Mouse (Mus musculus): ENCODE measurements around the gene Pakap. TPM values are rescaled to one million over a fixed set of nuclear protein-coding genes. Genes with fewer than 3 reads are reported as not detected.

Pakap gene
- polyA plus RNA-seq, 1 experiment from 2014 or later, result 5.1 TPM

DNA sequence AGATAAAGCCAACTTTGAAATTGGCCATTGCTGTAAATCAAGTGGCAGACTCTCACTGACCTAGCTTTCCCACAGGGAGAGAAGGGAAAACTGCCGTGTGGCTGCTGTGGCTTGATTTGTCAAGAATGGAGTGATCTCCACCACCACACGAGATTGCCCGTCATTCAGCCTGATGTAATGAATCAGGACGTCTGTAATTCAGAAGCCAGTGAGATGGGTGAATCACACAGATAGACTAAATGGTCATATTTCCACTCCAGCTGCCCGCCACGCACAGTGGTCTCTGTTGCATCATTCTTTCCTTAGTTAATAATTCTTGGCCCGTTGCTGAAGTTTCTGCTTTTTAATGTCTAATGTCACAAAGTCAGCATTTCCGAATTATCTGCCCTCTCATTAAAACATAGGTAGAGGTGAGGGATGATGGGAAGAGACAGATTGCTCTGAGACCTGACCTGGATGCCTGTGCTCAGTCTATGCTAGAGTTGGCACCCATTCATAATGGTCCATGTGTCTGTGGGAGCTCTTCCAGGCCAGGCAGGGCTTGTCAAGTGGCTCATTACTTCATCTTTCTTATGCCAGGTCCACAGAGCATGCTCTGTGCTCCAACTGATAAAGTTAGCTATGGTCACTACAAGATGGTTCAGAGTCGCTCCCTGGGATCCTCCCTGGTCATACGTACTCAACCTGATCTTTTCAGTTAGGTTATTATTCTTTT, 34.1 kb downstream of the Pakap start:
- no peak for ATAC-seq (replicated peaks; ENCODE audit: low FRiP score)
- 72% methylated on average over 10 of the region's 10 CpGs for WGBS

DNA sequence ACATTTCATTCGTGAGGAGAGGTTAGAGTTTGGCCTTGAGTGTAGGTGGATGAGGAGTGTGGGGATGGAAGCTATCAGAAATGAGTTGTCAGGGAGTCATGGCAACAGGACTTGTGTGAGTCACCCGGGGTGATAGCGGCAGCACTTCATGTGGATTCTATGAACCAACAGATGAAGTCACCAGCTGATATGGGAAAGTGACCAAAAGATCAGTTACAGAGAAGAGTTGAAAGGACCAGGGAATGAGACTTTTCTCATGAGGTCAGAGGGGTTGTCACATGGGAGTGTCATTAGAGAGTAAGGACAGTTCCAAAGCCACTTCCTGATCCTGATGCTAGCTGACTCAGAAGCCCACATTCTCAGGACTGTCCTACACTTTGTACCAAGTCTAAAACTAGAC, 38.3 kb downstream of the Pakap start:
- DNase-seq (ENCODE audit: low spot score) (no peak), ATAC-seq (replicated peaks; ENCODE audit: low FRiP score) (no peak)
- Histone ChIP-seq H3K4me1 (replicated peaks; ENCODE audit: control insufficient read depth, insufficient read depth, low read length) (no peaks in the 10 kb centered on the region), H3K27me3 (replicated peaks; ENCODE audit: control insufficient read depth, insufficient read depth, low read length) (no peaks in the 10 kb centered on the region), H3K9ac (ENCODE audit: low read depth, low read length) (no peak overlapping the region), H3K4me3 (ENCODE audit: low read depth, low read length) (no peak overlapping the region), H3K36me3 (ENCODE audit: control insufficient read depth, insufficient read depth, low read length) (no peaks in the 10 kb centered on the region), H3K9me3 (ENCODE audit: control insufficient read depth, low read length) (no peaks in the 10 kb centered on the region), H3K4me2 (no peak overlapping the region), H3K27ac (ENCODE audit: low read depth, low read length) (no peak overlapping the region)
- 67% methylated on average over 3 of the region's 3 CpGs for WGBS

More for the DNA sequence above, 34.1 kb downstream of the Pakap start:
- Histone ChIP-seq H3K9me3 (ENCODE audit: control insufficient read depth, low read length) (no peaks in the 10 kb centered on the region), H3K4me3 (ENCODE audit: low read depth, low read length) (no peak overlapping the region), H3K4me1 (replicated peaks; ENCODE audit: control insufficient read depth, insufficient read depth, low read length) (no peaks in the 10 kb centered on the region), H3K4me2 (no peak overlapping the region), H3K36me3 (ENCODE audit: control insufficient read depth, insufficient read depth, low read length) (no peaks in the 10 kb centered on the region), H3K27me3 (replicated peaks; ENCODE audit: control insufficient read depth, insufficient read depth, low read length) (no peaks in the 10 kb centered on the region), H3K27ac (ENCODE audit: low read depth, low read length) (no peak overlapping the region), H3K9ac (ENCODE audit: low read depth, low read length) (no peak overlapping the region)
- DNase-seq (ENCODE audit: low spot score), result no peak

DNA sequence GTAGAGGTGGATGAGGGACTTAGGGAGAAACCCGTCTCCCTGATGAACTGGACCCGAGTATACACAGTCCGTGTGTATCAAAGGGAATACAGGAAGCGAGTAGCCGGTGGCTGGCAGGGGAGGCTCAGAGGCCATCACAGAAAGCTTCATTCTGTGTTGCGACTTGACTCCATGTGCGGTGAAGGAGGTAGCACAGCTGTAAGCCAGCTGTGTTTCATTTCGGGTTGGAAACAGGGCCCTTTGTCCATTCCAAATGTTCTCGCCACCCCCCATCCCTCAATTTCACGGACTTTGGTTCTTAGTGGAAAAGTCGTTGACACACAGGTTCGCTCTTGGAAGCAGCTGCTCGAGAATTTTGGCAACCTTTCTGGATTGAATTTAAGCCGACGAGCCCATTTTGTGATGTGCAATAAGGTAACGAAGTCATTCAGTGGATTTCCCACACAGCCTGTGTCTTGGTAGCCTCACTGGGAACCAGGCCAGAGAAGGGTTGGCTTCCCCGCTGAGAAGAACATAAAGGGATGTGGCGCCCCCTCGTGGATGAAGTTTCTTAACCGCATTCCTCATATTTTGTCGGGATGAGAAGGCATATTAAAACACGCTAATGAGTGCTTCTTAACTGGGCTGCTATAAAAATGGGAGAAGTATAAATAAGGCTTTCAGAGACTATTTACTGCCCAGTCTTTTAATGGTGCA, 39.4 kb downstream of the Pakap start:
- H3K4me2 ChIP-seq, result no peak overlapping the region

DNA sequence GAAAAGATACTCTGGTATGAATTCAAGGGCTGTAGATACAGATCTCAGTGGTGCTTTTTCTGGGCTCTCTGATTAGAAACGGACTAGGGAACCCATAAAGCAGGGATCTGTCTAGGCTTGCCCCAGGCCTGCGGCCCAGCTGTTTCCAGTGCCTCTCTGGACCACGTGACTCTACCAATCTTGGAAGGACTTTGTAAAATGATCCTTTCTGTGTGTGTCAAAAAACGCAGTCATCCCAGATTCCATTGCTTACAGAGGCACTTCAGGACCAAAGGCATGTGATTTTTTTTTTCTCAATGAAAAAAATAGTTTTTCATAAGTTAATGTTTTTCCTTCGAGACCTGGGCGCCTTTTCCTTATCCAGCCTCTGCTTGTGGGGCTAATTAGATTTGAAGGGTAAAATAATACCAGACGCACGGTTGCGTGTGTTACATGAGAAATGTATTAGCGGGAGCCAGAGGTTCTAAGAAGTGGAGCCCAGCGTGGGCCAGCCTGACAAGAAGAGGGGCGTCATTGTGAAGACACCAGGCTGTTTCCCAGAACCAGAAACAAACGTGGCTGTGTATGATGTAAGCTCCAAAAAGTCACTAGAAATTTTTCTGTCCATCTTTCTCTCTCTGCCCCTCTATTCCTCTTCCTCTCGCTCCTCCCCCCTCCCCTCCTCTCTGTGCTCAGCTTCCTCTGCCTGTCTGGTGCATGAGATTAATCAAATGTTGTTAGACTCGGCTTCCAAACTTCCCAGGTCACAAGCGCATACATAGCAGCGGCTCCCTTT, 43.5 kb downstream of the Pakap start:
- Histone ChIP-seq H3K9me3 (ENCODE audit: control insufficient read depth, low read length) (no peaks in the 10 kb centered on the region), H3K27ac (ENCODE audit: low read depth, low read length) (no peak overlapping the region), H3K4me3 (ENCODE audit: low read depth, low read length) (no peak overlapping the region), H3K9ac (ENCODE audit: low read depth, low read length) (no peak overlapping the region), H3K4me1 (replicated peaks; ENCODE audit: control insufficient read depth, insufficient read depth, low read length) (0 out of 2 replicates have a peak, but pooled peaks cover 3% of the 10 kb centered on the region), H3K36me3 (ENCODE audit: control insufficient read depth, insufficient read depth, low read length) (no peaks in the 10 kb centered on the region), H3K27me3 (replicated peaks; ENCODE audit: control insufficient read depth, insufficient read depth, low read length) (no peaks in the 10 kb centered on the region), H3K4me2 (no peak overlapping the region)
- WGBS, result 50% methylated on average over 17 of the region's 17 CpGs
- DNase-seq (ENCODE audit: low spot score) (no peak), ATAC-seq (replicated peaks; ENCODE audit: low FRiP score) (no peak)

More for the DNA sequence above, 39.4 kb downstream of the Pakap start:
- no peak overlapping the region for H3K9ac ChIP-seq (ENCODE audit: low read depth, low read length)
- H3K27me3 ChIP-seq (replicated peaks; ENCODE audit: control insufficient read depth, insufficient read depth, low read length), result no peaks in the 10 kb centered on the region
- no peaks in the 10 kb centered on the region for H3K36me3 ChIP-seq (ENCODE audit: control insufficient read depth, insufficient read depth, low read length)
- no peak for ATAC-seq (replicated peaks; ENCODE audit: low FRiP score)
- WGBS, result 50% methylated on average over 22 of the region's 22 CpGs
- H3K9me3 ChIP-seq (ENCODE audit: control insufficient read depth, low read length), result no peaks in the 10 kb centered on the region
- DNase-seq (ENCODE audit: low spot score), result peak; percentile 57
- no peak overlapping the region for H3K27ac ChIP-seq (ENCODE audit: low read depth, low read length)
- H3K4me1 ChIP-seq (replicated peaks; ENCODE audit: control insufficient read depth, insufficient read depth, low read length), result 0 out of 2 replicates have a peak, but pooled peaks cover 3% of the 10 kb centered on the region
- H3K4me3 ChIP-seq (ENCODE audit: low read depth, low read length), result no peak overlapping the region

GRCm38 (mm10) chr4:57612716-57613115, 44.7 kb downstream of the Pakap start:
- H3K27me3 ChIP-seq (replicated peaks; ENCODE audit: control insufficient read depth, insufficient read depth, low read length), result no peaks in the 10 kb centered on the region
- DNase-seq (ENCODE audit: low spot score) (no peak), ATAC-seq (replicated peaks; ENCODE audit: low FRiP score) (no peak)
- H3K27ac ChIP-seq (ENCODE audit: low read depth, low read length), result no peak overlapping the region
- no peak overlapping the region for H3K9ac ChIP-seq (ENCODE audit: low read depth, low read length)
- no peaks in the 10 kb centered on the region for H3K9me3 ChIP-seq (ENCODE audit: control insufficient read depth, low read length)
- 77% methylated on average over 5 of the region's 5 CpGs for WGBS
- H3K36me3 ChIP-seq (ENCODE audit: control insufficient read depth, insufficient read depth, low read length), result no peaks in the 10 kb centered on the region
- H3K4me1 ChIP-seq (replicated peaks; ENCODE audit: control insufficient read depth, insufficient read depth, low read length), result 0 out of 2 replicates have a peak, but pooled peaks cover 3% of the 10 kb centered on the region
- H3K4me3 ChIP-seq (ENCODE audit: low read depth, low read length), result no peak overlapping the region
- no peak overlapping the region for H3K4me2 ChIP-seq

DNA sequence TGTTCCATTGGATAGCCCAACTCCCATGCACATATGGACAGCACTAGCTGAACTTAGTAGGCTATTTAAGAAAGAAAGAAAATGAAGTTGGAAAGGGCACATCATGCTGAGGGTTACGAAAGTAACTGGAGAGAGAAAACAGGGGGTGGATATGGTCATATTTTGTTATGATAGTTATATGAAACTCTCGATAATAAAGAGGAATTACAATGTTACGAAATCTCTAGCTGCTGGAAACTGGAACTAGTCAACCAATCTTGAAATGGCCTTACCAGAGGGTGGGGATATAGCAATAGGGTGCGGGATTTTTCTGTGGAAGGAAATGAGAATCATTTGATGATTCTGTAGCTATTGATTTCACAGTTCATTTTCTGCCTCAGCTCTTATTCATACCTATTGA, 46.7 kb downstream of the Pakap start:
- ATAC-seq (replicated peaks; ENCODE audit: low FRiP score), result no peak
- Histone ChIP-seq H3K27me3 (replicated peaks; ENCODE audit: control insufficient read depth, insufficient read depth, low read length) (no peaks in the 10 kb centered on the region), H3K36me3 (ENCODE audit: control insufficient read depth, insufficient read depth, low read length) (no peaks in the 10 kb centered on the region), H3K9ac (ENCODE audit: low read depth, low read length) (no peak overlapping the region), H3K9me3 (ENCODE audit: control insufficient read depth, low read length) (no peaks in the 10 kb centered on the region), H3K27ac (ENCODE audit: low read depth, low read length) (no peak overlapping the region), H3K4me1 (replicated peaks; ENCODE audit: control insufficient read depth, insufficient read depth, low read length) (0 out of 2 replicates have a peak, but pooled peaks cover 3% of the 10 kb centered on the region), H3K4me3 (ENCODE audit: low read depth, low read length) (no peak overlapping the region), H3K4me2 (no peak overlapping the region)
- 77% methylated on average over 4 of the region's 4 CpGs for WGBS
- DNase-seq (ENCODE audit: low spot score), result no peak

GRCm38 (mm10) chr4:57618743-57619142, 50.8 kb downstream of the Pakap start:
- WGBS, result 71% methylated on average over 6 of the region's 6 CpGs
- Histone ChIP-seq H3K27me3 (replicated peaks; ENCODE audit: control insufficient read depth, insufficient read depth, low read length) (no peaks in the 10 kb centered on the region), H3K9me3 (ENCODE audit: control insufficient read depth, low read length) (no peaks in the 10 kb centered on the region), H3K27ac (ENCODE audit: low read depth, low read length) (no peak overlapping the region), H3K4me1 (replicated peaks; ENCODE audit: control insufficient read depth, insufficient read depth, low read length) (no peaks in the 10 kb centered on the region), H3K9ac (ENCODE audit: low read depth, low read length) (no peak overlapping the region), H3K4me3 (ENCODE audit: low read depth, low read length) (no peak overlapping the region), H3K4me2 (no peak overlapping the region), H3K36me3 (ENCODE audit: control insufficient read depth, insufficient read depth, low read length) (no peaks in the 10 kb centered on the region)
- DNase-seq (ENCODE audit: low spot score) (no peak), ATAC-seq (replicated peaks; ENCODE audit: low FRiP score) (no peak)

- no peaks in the 10 kb centered on the region for H3K9me3 ChIP-seq (ENCODE audit: control insufficient read depth, low read length)
- WGBS, result 78% methylated on average over 7 of the region's 7 CpGs
- ATAC-seq (replicated peaks; ENCODE audit: low FRiP score), result no peak
Measured at GRCm38 (mm10) chr4:57622816-57623215, 54.8 kb downstream of the Pakap start.

More at GRCm38 (mm10) chr4:57622816-57623215, 54.8 kb downstream of the Pakap start:
- H3K27ac ChIP-seq (ENCODE audit: low read depth, low read length), result no peak overlapping the region
- H3K27me3 ChIP-seq (replicated peaks; ENCODE audit: control insufficient read depth, insufficient read depth, low read length), result no peaks in the 10 kb centered on the region
- no peak overlapping the region for H3K9ac ChIP-seq (ENCODE audit: low read depth, low read length)
- no peaks in the 10 kb centered on the region for H3K4me1 ChIP-seq (replicated peaks; ENCODE audit: control insufficient read depth, insufficient read depth, low read length)
- no peaks in the 10 kb centered on the region for H3K36me3 ChIP-seq (ENCODE audit: control insufficient read depth, insufficient read depth, low read length)
- H3K4me3 ChIP-seq (ENCODE audit: low read depth, low read length), result no peak overlapping the region
- H3K4me2 ChIP-seq, result no peak overlapping the region
- no peak for DNase-seq (ENCODE audit: low spot score)
